Mouse (Mus musculus) Patski (cell line): ENCODE results near the gene Flywch1. TPM values are rescaled to one million over a fixed set of nuclear protein-coding genes. Genes with fewer than 3 reads are reported as not detected.
"Not testable (repeated sequence)": the region's sequence is repeated elsewhere in the genome, so short reads cannot be mapped to it uniquely, and the experiment has no call there.

Experiments used
- ATAC-seq: fragments of 100-300 bp; one replicate; pipeline ENCODE4 v1.8.0; 2021
- CTCF ChIA-PET: fragments of 350-600 bp; sonication (Branson Sonifier 250); formaldehyde crosslinking; loops from one replicate; lab custom pipeline; 2022; ENCODE audit warnings: inconsistent platforms; lab: Charles Lee
- POLR2A ChIA-PET: fragments of 350-600 bp; sonication (Branson Sonifier 250); formaldehyde crosslinking; loops from one replicate; lab custom pipeline; 2022; ENCODE audit warnings: antibody characterized with exemption, inconsistent platforms; lab: Charles Lee
- DNase-seq: peaks from one replicate; pipeline ENCODE4 v3.0.0-alpha.2; 2011; ENCODE audit warnings: low read depth, low spot score
- H3K27me3 ChIP-seq: fragments of 371-371 bp; one replicate; pipeline ENCODE4 v1.5.1; 2021
- CTCF ChIP-seq: fragments of 100-300 bp; IDR thresholded peaks from one replicate; pipeline ENCODE4 v1.5.1; 2021
- in situ Hi-C: fragments of 300-500 bp; cut with MboI; formaldehyde crosslinking; loops from 3 replicates; pipeline ENCODE4 v1.11.1; 2018; ENCODE audit warnings: low pct_unique_long_range_greater_than_20kb, mixed read lengths
- polyA plus RNA-seq: library from polyadenylated mRNA; unstranded; gene quantifications from one replicate; pipeline ENCODE4 v1.2.3, GENCODE M21; 2021

Flywch1 gene
- polyA plus RNA-seq, 1 experiment from 2014 or later: 96.0 TPM

DNA sequence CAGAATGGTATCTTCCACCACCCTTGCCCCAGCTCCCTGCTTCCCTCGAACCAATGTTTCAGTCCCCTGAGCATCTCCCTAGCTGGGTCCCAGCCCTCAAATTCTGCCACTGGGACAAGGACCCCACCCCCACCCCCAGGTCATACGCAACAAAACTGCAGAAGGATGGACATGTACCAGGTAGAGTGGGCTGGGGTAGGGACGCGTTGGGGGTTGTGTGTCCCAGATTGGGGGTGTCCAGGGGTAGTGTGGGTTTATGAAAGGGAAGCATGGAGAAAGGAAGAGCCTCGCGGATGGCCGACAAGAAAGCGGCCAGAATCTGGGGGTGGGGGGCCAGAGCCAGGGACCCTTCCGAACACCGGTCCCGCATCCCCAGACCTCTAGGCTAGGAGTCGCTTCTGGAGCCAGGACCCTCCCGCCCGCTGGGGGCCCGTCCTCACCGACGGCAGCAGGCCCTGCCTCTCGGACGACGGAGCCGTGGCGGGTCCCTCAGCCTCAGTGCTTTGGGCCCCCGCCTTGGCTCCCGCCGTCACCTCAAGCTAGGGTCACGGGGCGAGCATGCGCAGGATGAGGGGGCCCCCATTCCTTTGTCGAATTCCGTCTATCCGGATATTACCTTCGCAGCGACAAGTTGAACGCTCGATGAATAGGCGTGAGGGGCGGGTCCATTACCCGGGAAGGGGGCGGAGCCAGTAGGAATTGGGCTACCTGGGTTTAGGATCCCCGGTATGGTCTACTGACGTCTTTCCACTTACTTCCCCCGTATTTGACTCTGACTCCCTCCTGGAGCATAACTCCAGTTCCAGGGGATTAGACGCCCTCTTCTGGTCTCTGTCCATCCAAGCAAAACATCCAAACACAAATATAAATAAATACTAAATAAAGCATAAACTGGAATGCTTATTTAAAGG is 14.4 kb upstream of the Flywch1 start, which contains the start of gene Flywch2:
Gene Flywch2, minus strand, starts transcription at position 521 of the 911 bp plus-strand sequence.
- ATAC-seq: peak; percentile 65
- CTCF ChIA-PET: no interaction called here

DNA sequence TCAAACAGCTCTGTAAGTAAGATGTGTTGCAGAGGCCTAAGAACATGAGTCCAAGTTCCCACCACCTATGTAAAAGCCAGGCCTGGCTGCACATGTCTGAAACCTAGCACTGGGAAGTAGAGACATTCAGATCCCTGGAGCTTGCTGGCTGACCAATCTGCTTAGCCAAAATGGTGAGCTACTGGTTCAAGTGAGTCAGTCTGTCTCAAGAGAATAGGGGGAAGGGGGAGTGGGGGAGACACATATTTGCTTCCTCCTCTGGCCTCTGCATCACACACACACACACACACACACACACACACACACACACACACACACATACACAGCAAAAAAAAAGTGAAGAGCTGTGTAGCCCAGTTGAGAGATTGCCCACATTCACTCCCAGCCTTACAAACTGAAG is 11.9 kb upstream of the Flywch1 start:
- no peak for TF ChIP-seq CTCF
- H3K27me3 ChIP-seq: no peaks in the 10 kb centered on the region
- ChIA-PET CTCF (interaction anchor here (1.1 to 1.9 kb wide), 2 partner anchors 7 to 60 kb away, joined by 3 to 5 read pairs; partner anchors contain the start of genes Prss32 and Prss41), POLR2A (no interaction called here)
- ATAC-seq (no peak), DNase-seq (no peak)
- in situ Hi-C loops: no loop called here

More for the DNA sequence above, 14.4 kb upstream of the Flywch1 start, which contains the start of gene Flywch2:
- POLR2A ChIA-PET: no interaction called here
- DNase-seq: no peak
- TF ChIP-seq CTCF: no peak
- H3K27me3 ChIP-seq: no peaks in the 10 kb centered on the region
- in situ Hi-C loops: no loop called here

- POLR2A ChIA-PET: no interaction called here
- no peak for TF ChIP-seq CTCF
- in situ Hi-C loops: loop anchor here (5.0 kb wide), 1 partner anchor 184 kb away; no protein-coding TSS in a partner anchor
- CTCF ChIA-PET: interaction anchor here (1.2 kb wide), 1 partner anchor 30 kb away, joined by 4 read pairs; no protein-coding TSS in a partner anchor
- ATAC-seq: no peak
- no peaks in the 10 kb centered on the region for H3K27me3 ChIP-seq
- DNase-seq: no peak
These were observed 7.0 kb upstream of the Flywch1 start for GRCm38 (mm10) chr17:23778447-23778846.

GRCm38 (mm10) chr17:23777141-23777540 is 5.7 kb upstream of the Flywch1 start:
- ChIA-PET POLR2A (interaction anchor here (0.6 kb wide), 1 partner anchor 40 kb away, joined by 3 read pairs; no protein-coding TSS in a partner anchor), CTCF (interaction anchor here (1.2 to 1.3 kb wide), 2 partner anchors 23 to 28 kb away, joined by 3 to 4 read pairs; no protein-coding TSS in a partner anchor)
- in situ Hi-C loops: loop anchor here (5.0 kb wide), 1 partner anchor 185 kb away; no protein-coding TSS in a partner anchor
- TF ChIP-seq CTCF: no peak
- no peaks in the 10 kb centered on the region for H3K27me3 ChIP-seq
- no peak for DNase-seq
- ATAC-seq: no peak

- no peak for TF ChIP-seq CTCF
- POLR2A ChIA-PET: no interaction called here
- ATAC-seq: no peak
- H3K27me3 ChIP-seq: no peaks in the 10 kb centered on the region
- CTCF ChIA-PET: interaction anchor here (1.2 to 1.3 kb wide), 2 partner anchors 8 to 24 kb away, joined by 3 read pairs; no protein-coding TSS in a partner anchor
- no peak for DNase-seq
- in situ Hi-C loops: loop anchor here (5.0 kb wide), 1 partner anchor 186 kb away; no protein-coding TSS in a partner anchor
These were observed 4.8 kb upstream of the Flywch1 start for GRCm38 (mm10) chr17:23776216-23776615.

- POLR2A ChIA-PET: interaction anchor here (1.5 to 1.6 kb wide), 2 partner anchors 15 to 30 kb away, joined by 3 to 4 read pairs; no protein-coding TSS in a partner anchor
- no peaks in the 10 kb centered on the region for H3K27me3 ChIP-seq
- TF ChIP-seq CTCF: peak; percentile 93
- DNase-seq: no peak
- in situ Hi-C loops: loop anchor here (5.0 kb wide), 1 partner anchor 73 kb away; no protein-coding TSS in a partner anchor
- ATAC-seq: peak; percentile 57
- CTCF ChIA-PET: interaction anchor here (0.7 to 2.6 kb wide), 10 partner anchors 19 to 186 kb away, joined by 3 to 6 read pairs (median 4); partner anchors contain the start of gene Elob
These were observed 2.7 kb upstream of the Flywch1 start for GRCm38 (mm10) chr17:23774090-23774489.

GRCm38 (mm10) chr17:23773676-23774075 is 2.3 kb upstream of the Flywch1 start:
- CTCF ChIA-PET: interaction anchor here (0.7 to 2.6 kb wide), 12 partner anchors 19 to 187 kb away, joined by 3 to 6 read pairs (median 4); partner anchors contain the start of genes Elob, Prss32 and Prss41
- no peaks in the 10 kb centered on the region for H3K27me3 ChIP-seq
- no peak for TF ChIP-seq CTCF
- DNase-seq (no peak), ATAC-seq (no peak)
- POLR2A ChIA-PET: interaction anchor here (1.5 to 1.6 kb wide), 2 partner anchors 15 to 30 kb away, joined by 3 to 4 read pairs; no protein-coding TSS in a partner anchor
- in situ Hi-C loops: loop anchor here (5.0 kb wide), 1 partner anchor 74 kb away; no protein-coding TSS in a partner anchor

DNA sequence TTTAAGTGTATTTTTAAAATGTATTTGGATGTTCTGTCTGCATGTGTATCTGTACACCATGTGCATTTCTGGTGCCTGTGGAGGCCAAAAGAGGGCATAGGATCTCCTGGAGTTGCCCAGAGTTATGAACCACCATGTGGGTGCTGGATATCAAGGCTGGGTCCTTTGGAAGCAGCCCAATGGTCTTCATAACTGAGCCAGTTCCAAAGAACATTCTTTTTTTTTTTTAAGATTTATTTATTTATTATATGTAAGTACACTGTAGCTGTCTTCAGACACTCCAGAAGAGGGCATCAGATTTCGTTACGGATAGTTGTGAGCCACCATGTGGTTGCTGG is 786 bp upstream of the Flywch1 start:
- ATAC-seq, H3K27me3 ChIP-seq, DNase-seq, POLR2A ChIA-PET: not testable (repeated sequence)
- CTCF ChIA-PET: interaction anchor here (1.0 to 1.6 kb wide), 2 partner anchors 20 to 72 kb away, joined by 3 to 6 read pairs; partner anchors contain the start of genes Prss32 and Prss41
- in situ Hi-C loops: loop anchor here (5.0 kb wide), 1 partner anchor 75 kb away; no protein-coding TSS in a partner anchor

GRCm38 (mm10) chr17:23770896-23771283 is 512 bp downstream of the Flywch1 start:
- ChIA-PET CTCF (interaction anchor here (0.9 to 1.0 kb wide), 2 partner anchors 155 to 190 kb away, joined by 3 read pairs; no protein-coding TSS in a partner anchor), POLR2A (no interaction called here)
- H3K27me3 ChIP-seq: no peaks in the 10 kb centered on the region
- ATAC-seq (peak; percentile 60), DNase-seq (no peak)
- in situ Hi-C loops: loop anchor here (5.0 kb wide), 1 partner anchor 76 kb away; no protein-coding TSS in a partner anchor
- no peak for TF ChIP-seq CTCF

GRCm38 (mm10) chr17:23770493-23770892 is 909 bp downstream of the Flywch1 start:
- no peak for ATAC-seq
- in situ Hi-C loops: loop anchor here (5.0 kb wide), 1 partner anchor 77 kb away; no protein-coding TSS in a partner anchor
- no peak for TF ChIP-seq CTCF
- DNase-seq: no peak
- no peaks in the 10 kb centered on the region for H3K27me3 ChIP-seq
- ChIA-PET CTCF (interaction anchor here (0.9 to 1.1 kb wide), 3 partner anchors 37 to 190 kb away, joined by 3 read pairs; no protein-coding TSS in a partner anchor), POLR2A (no interaction called here)
